Mouse (Mus musculus): ENCODE measurements around the gene Cd80. TPM values are rescaled to one million over a fixed set of nuclear protein-coding genes. Genes with fewer than 3 reads are reported as not detected.

The Cd80 gene
- polyA plus RNA-seq (2012; rRNA removed): 0.23 and 0.33 TPM in 2 replicates

- 78% methylated on average over 17 of the region's 17 CpGs for WGBS
- TF ChIP-seq POLR2A (IDR thresholded peaks at IDR 0.05; ENCODE audit: low read depth, low read length): no peak
- TF ChIP-seq CTCF (IDR thresholded peaks at IDR 0.05; ENCODE audit: extremely low read depth, insufficient read length, insufficient replicate concordance, low read depth, low read length): no peak
- no peak within 1 kb of the TSS for H3K27ac ChIP-seq (ENCODE audit: insufficient read depth, low read depth, low read length)
- H3K4me1 ChIP-seq (ENCODE audit: control insufficient read depth, insufficient read depth, insufficient read length, low read length): peaks cover 8% of the 10 kb centered on the region; the same call in 1 of the 2 replicates
- no peaks in the 10 kb centered on the region for H3K27me3 ChIP-seq (ENCODE audit: control insufficient read depth, insufficient read depth, low read length)
- H3K4me3 ChIP-seq (ENCODE audit: low read depth, low read length): no peak within 1 kb of the TSS
- H3K36me3 ChIP-seq (ENCODE audit: control insufficient read depth, insufficient read depth, low read length): no peaks in the 10 kb centered on the region
Measured at GRCm38 (mm10) chr16:38455511-38456418, at the start of gene Cd80. TSS of gene Cd80 (plus strand) at chr16:38455561.

GRCm38 (mm10) chr16:38406293-38406692 lies 49.1 kb upstream of the Cd80 start:
- WGBS: 80% methylated on average over 5 of the region's 5 CpGs
- TF ChIP-seq CTCF (IDR thresholded peaks at IDR 0.05; ENCODE audit: extremely low read depth, insufficient read length, insufficient replicate concordance, low read depth, low read length): no peak
- TF ChIP-seq POLR2A (IDR thresholded peaks at IDR 0.05; ENCODE audit: low read depth, low read length): no peak
- peaks cover 7% of the 10 kb centered on the region for H3K4me1 ChIP-seq (ENCODE audit: control insufficient read depth, insufficient read depth, insufficient read length, low read length)
- no peak overlapping the region for H3K27ac ChIP-seq (ENCODE audit: insufficient read depth, low read depth, low read length)
- H3K27me3 ChIP-seq (ENCODE audit: control insufficient read depth, insufficient read depth, low read length): no peaks in the 10 kb centered on the region
- H3K4me3 ChIP-seq (ENCODE audit: low read depth, low read length): no peak overlapping the region
- no peaks in the 10 kb centered on the region for H3K36me3 ChIP-seq (ENCODE audit: control insufficient read depth, insufficient read depth, low read length)

- Histone ChIP-seq H3K36me3 (ENCODE audit: control insufficient read depth, insufficient read depth, low read length) (no peaks in the 10 kb centered on the region), H3K4me3 (ENCODE audit: low read depth, low read length) (no peak overlapping the region), H3K4me1 (ENCODE audit: control insufficient read depth, insufficient read depth, insufficient read length, low read length) (peaks cover 7% of the 10 kb centered on the region), H3K27me3 (ENCODE audit: control insufficient read depth, insufficient read depth, low read length) (no peaks in the 10 kb centered on the region), H3K27ac (ENCODE audit: insufficient read depth, low read depth, low read length) (no peak overlapping the region)
- 56% methylated on average over 6 of the region's 6 CpGs for WGBS
- no peak for TF ChIP-seq CTCF (IDR thresholded peaks at IDR 0.05; ENCODE audit: extremely low read depth, insufficient read length, insufficient replicate concordance, low read depth, low read length)
- TF ChIP-seq POLR2A (IDR thresholded peaks at IDR 0.05; ENCODE audit: low read depth, low read length): no peak
Measured at GRCm38 (mm10) chr16:38406708-38407107, 48.7 kb upstream of the Cd80 start.

GRCm38 (mm10) chr16:38407584-38407983 lies 47.8 kb upstream of the Cd80 start:
- WGBS: 56% methylated on average over 5 of the region's 5 CpGs
- H3K4me1 ChIP-seq (ENCODE audit: control insufficient read depth, insufficient read depth, insufficient read length, low read length): peaks cover 7% of the 10 kb centered on the region
- H3K36me3 ChIP-seq (ENCODE audit: control insufficient read depth, insufficient read depth, low read length): no peaks in the 10 kb centered on the region
- H3K27ac ChIP-seq (ENCODE audit: insufficient read depth, low read depth, low read length): no peak overlapping the region
- no peaks in the 10 kb centered on the region for H3K27me3 ChIP-seq (ENCODE audit: control insufficient read depth, insufficient read depth, low read length)
- H3K4me3 ChIP-seq (ENCODE audit: low read depth, low read length): no peak overlapping the region
- TF ChIP-seq POLR2A (IDR thresholded peaks at IDR 0.05; ENCODE audit: low read depth, low read length) (no peak), CTCF (IDR thresholded peaks at IDR 0.05; ENCODE audit: extremely low read depth, insufficient read length, insufficient replicate concordance, low read depth, low read length) (no peak)

GRCm38 (mm10) chr16:38408416-38408815 lies 46.9 kb upstream of the Cd80 start:
- H3K36me3 ChIP-seq (ENCODE audit: control insufficient read depth, insufficient read depth, low read length): no peaks in the 10 kb centered on the region
- H3K4me3 ChIP-seq (ENCODE audit: low read depth, low read length): no peak overlapping the region
- 98% methylated on average over 8 of the region's 8 CpGs for WGBS
- no peak for TF ChIP-seq CTCF (IDR thresholded peaks at IDR 0.05; ENCODE audit: extremely low read depth, insufficient read length, insufficient replicate concordance, low read depth, low read length)
- no peaks in the 10 kb centered on the region for H3K27me3 ChIP-seq (ENCODE audit: control insufficient read depth, insufficient read depth, low read length)
- H3K27ac ChIP-seq (ENCODE audit: insufficient read depth, low read depth, low read length): no peak overlapping the region
- H3K4me1 ChIP-seq (ENCODE audit: control insufficient read depth, insufficient read depth, insufficient read length, low read length): peaks cover 7% of the 10 kb centered on the region

- TF ChIP-seq POLR2A (IDR thresholded peaks at IDR 0.05; ENCODE audit: low read depth, low read length): no peak
- TF ChIP-seq CTCF (IDR thresholded peaks at IDR 0.05; ENCODE audit: extremely low read depth, insufficient read length, insufficient replicate concordance, low read depth, low read length): no peak
- no peak overlapping the region for H3K4me3 ChIP-seq (ENCODE audit: low read depth, low read length)
- H3K36me3 ChIP-seq (ENCODE audit: control insufficient read depth, insufficient read depth, low read length): no peaks in the 10 kb centered on the region
- H3K4me1 ChIP-seq (ENCODE audit: control insufficient read depth, insufficient read depth, insufficient read length, low read length): no peaks in the 10 kb centered on the region
- H3K27ac ChIP-seq (ENCODE audit: insufficient read depth, low read depth, low read length): no peak overlapping the region
- H3K27me3 ChIP-seq (ENCODE audit: control insufficient read depth, insufficient read depth, low read length): no peaks in the 10 kb centered on the region
- WGBS: 58% methylated on average over 7 of the region's 7 CpGs
Measured at GRCm38 (mm10) chr16:38414953-38415352, 40.4 kb upstream of the Cd80 start.

- Histone ChIP-seq H3K4me1 (ENCODE audit: control insufficient read depth, insufficient read depth, insufficient read length, low read length) (no peaks in the 10 kb centered on the region), H3K36me3 (ENCODE audit: control insufficient read depth, insufficient read depth, low read length) (no peaks in the 10 kb centered on the region), H3K27me3 (ENCODE audit: control insufficient read depth, insufficient read depth, low read length) (no peaks in the 10 kb centered on the region), H3K27ac (ENCODE audit: insufficient read depth, low read depth, low read length) (no peak overlapping the region), H3K4me3 (ENCODE audit: low read depth, low read length) (no peak overlapping the region)
- 83% methylated on average over 2 of the region's 2 CpGs for WGBS
- TF ChIP-seq CTCF (IDR thresholded peaks at IDR 0.05; ENCODE audit: extremely low read depth, insufficient read length, insufficient replicate concordance, low read depth, low read length): no peak
- TF ChIP-seq POLR2A (IDR thresholded peaks at IDR 0.05; ENCODE audit: low read depth, low read length): no peak
Measured at GRCm38 (mm10) chr16:38425374-38425773, 30.0 kb upstream of the Cd80 start.

All from small intestine, adult 2 months (tissue).